ENCODE assay signal across 8 mouse cellular contexts in the genomic region with DNA sequence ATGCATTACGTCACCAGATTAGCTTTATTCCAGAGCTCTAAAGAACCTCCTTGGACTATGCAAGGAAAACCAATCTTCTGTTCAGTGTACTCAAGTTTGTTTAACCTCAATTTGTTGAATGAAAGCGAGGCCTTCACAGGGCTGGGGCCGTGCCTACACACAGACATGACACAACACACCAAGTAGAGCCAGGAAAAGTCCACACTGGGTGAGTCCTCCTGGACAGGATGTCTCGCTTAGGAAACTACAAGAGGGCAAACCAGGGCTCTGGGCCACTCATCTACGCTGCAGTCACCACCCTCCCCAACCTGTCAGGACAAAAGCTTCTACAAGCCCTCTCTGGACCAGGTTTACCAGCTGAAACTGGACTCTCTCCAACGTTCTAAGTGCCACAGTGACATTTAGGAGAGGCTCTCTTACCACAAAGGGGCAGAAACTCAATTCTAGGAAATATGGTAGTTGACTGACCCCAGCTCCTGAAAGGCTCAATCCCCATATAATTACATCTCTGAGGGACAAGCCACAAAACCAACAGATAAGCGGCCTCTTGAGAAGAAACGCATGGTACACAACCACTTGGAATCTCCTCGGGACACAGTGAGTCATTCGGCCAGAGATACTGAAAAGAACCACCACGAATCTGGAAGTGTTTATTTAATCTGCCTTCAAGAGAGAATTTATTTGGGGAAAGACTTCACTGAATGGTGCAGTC.
A peak's percentile ranks its signal among the peaks of the same experiment; 100 is the strongest.
DNase-seq lines count a peak whose midpoint lies in the region; ATAC-seq and TF ChIP-seq lines count a peak whose summit lies in the region.

No protein-coding gene starts in this region.

- TF ChIP-seq CTCF in lung, adult 2 months (IDR thresholded peaks at IDR 0.05; ENCODE audit: insufficient read depth, low read length): no peak

- DNase-seq in gastrocnemius, postnatal 25 days: peak; percentile 51
- DNase-seq in gastrocnemius, postnatal 14 days: no peak
- DNase-seq in heart, postnatal 14 days: peak; percentile 49 to 50
- peak; percentile 48 for DNase-seq in lung, adult 2 months
- DNase-seq in thymus, postnatal 10 days (ENCODE audit: low spot score in 2 of 2): no peak
- DNase-seq in layer of hippocampus, postnatal 36 days: no peak

- H3K4me3 ChIP-seq in brown adipose tissue, adult 24 weeks (ENCODE audit: insufficient read depth, low read depth, low read length): 0 out of 2 replicates have a peak overlapping the region, but pooled peaks have one; percentile 11
- H3K4me3 ChIP-seq in lung, adult 2 months (replicated peaks; ENCODE audit: extremely low read depth, low read depth, low read length): no peak overlapping the region

- intact Hi-C loops in gastrocnemius, postnatal 14 days (cut with DNase I; ENCODE audit: low total_unique reads): no loop called here
- intact Hi-C loops in heart, postnatal 14 days (cut with DNase I): loop anchor here (2.0 kb wide), 1 partner anchor 122 kb away; a partner anchor contains a TSS

- WGBS in lung, adult 2 months: 16% methylated on average over 11 of the region's 11 CpGs

- peak overlapping the region; percentile 76 for H3K27ac ChIP-seq in brown adipose tissue, adult 24 weeks (replicated peaks; ENCODE audit: low read depth, low read length)

- TF ChIP-seq POLR2A in lung, adult 2 months (IDR thresholded peaks at IDR 0.05; ENCODE audit: borderline replicate concordance, extremely low read depth, low read depth, low read length): no peak

- H3K4me1 ChIP-seq in brown adipose tissue, adult 24 weeks (ENCODE audit: control insufficient read depth, insufficient read depth, insufficient read length, low read length): peaks cover 47% of the 10 kb centered on the region
- peaks cover 19% of the 10 kb centered on the region for H3K4me1 ChIP-seq in lung, adult 2 months (ENCODE audit: control insufficient read depth, insufficient read depth, low read length)

- ATAC-seq in megakaryocyte-erythroid progenitor cell, adult 5-6 weeks (replicated peaks; ENCODE audit: low FRiP score, low TSS enrichment, poor library complexity, severe bottlenecking): no peak

Comparison
In these comparisons a context has a peak if more than half of its experiments do, and no peak if none do; other contexts are left out.
1. DNase-seq: peak in gastrocnemius, postnatal 25 days (single experiment), heart, postnatal 14 days (2 of 2) and lung, adult 2 months (single experiment); none in gastrocnemius, postnatal 14 days (single experiment), thymus, postnatal 10 days (0 of 2) and layer of hippocampus, postnatal 36 days (0 of 2).